In genomic region chr10:62339211-62340094, GRCm38 (mm10) we compare ENCODE assay signal across 7 mouse cellular contexts. TPM values are rescaled to one million over a fixed set of nuclear protein-coding genes. Genes with fewer than 3 reads are reported as not detected.
DNase-seq lines count a peak whose midpoint lies in the region; ATAC-seq and TF ChIP-seq lines count a peak whose summit lies in the region.

No protein-coding gene starts in this region.

- peaks cover 14 to 29% of the 10 kb centered on the region in 2 experiments for H3K4me1 ChIP-seq in ES-E14 (ENCODE audit: control insufficient read depth in 2 of 2, insufficient read depth in 2 of 2, low read length in 2 of 2, poor library complexity in 1 of 2)
- peaks cover 39% of the 10 kb centered on the region for H3K4me1 ChIP-seq in bone marrow macrophage, adult 2 months (ENCODE audit: control insufficient read depth, insufficient read depth, low read length)
- H3K4me1 ChIP-seq in forebrain, embryonic 13.5 days, result peaks cover 42% of the 10 kb centered on the region

- H3K9ac ChIP-seq in ES-E14 (ENCODE audit: insufficient read depth, low read depth, low read length, poor library complexity, severe bottlenecking), result peak overlapping the region; percentile 60
- peak overlapping the region; percentile 80 for H3K9ac ChIP-seq in forebrain, embryonic 13.5 days

- peak; percentile 53 for ATAC-seq in forebrain, embryonic 13.5 days

- no peaks in the 10 kb centered on the region for H3K36me3 ChIP-seq in ES-E14 (ENCODE audit: control insufficient read depth, insufficient read depth, low read length, poor library complexity, severe bottlenecking)
- no peaks in the 10 kb centered on the region for H3K36me3 ChIP-seq in forebrain, embryonic 13.5 days (ENCODE audit: poor library complexity, severe bottlenecking)

- in situ Hi-C loops in ES-E14 (cut with MboI; ENCODE audit: low sequenced_read_pairs in 2 of 2, unreplicated experiment in 2 of 2), result no loop called here

- TF ChIP-seq CTCF in bone marrow macrophage, adult 2 months (IDR thresholded peaks at IDR 0.05; ENCODE audit: low read depth, low read length), result no peak

- no peaks in the 10 kb centered on the region for H3K27me3 ChIP-seq in forebrain, embryonic 13.5 days

- H3K27ac ChIP-seq in ES-E14 (ENCODE audit: insufficient read depth, low read depth, low read length, poor library complexity, severe bottlenecking), result no peak overlapping the region
- 0 out of 2 replicates have a peak overlapping the region, but pooled peaks have one; percentile 4 for H3K27ac ChIP-seq in bone marrow macrophage, adult 2 months (ENCODE audit: insufficient read depth, low read depth, low read length)
- H3K27ac ChIP-seq in forebrain, embryonic 13.5 days, result peak overlapping the region; percentile 86

- peak overlapping the region; percentile 91 for H3K4me2 ChIP-seq in forebrain, embryonic 13.5 days

- WGBS in forebrain, embryonic 13.5 days, result 4% methylated on average over 45 of the region's 45 CpGs

- no peak for TF ChIP-seq POLR2A in bone marrow macrophage, adult 2 months (IDR thresholded peaks at IDR 0.05; ENCODE audit: borderline replicate concordance, low read depth, low read length)

- DNase-seq in ES-E14 (ENCODE audit: low read depth, low spot score), result no peak
- DNase-seq in heart, postnatal 25 days (ENCODE audit: low spot score), result peak; percentile 40
- peak; percentile 52 to 63 for DNase-seq in kidney, postnatal 4 days
- DNase-seq in lung, postnatal 14 days, result peak; percentile 36
- peak; percentile 50 for DNase-seq in right cerebral cortex, postnatal 4 days

- H3K9me3 ChIP-seq in ES-E14 (ENCODE audit: control insufficient read depth, insufficient read depth, low read depth, low read length), result no peaks in the 10 kb centered on the region
- H3K9me3 ChIP-seq in forebrain, embryonic 13.5 days (replicated peaks), result no peaks in the 10 kb centered on the region

- intact Hi-C loops in heart, postnatal 25 days (cut with DNase I), result loop anchor here (5.0 kb wide), 2 partner anchors 37 to 62 kb away; no protein-coding TSS in a partner anchor

- H3K4me3 ChIP-seq in ES-E14 (ENCODE audit: insufficient read depth in 1 of 2, low read depth in 1 of 2, low read length in 2 of 2, poor library complexity in 1 of 2, severe bottlenecking in 1 of 2), result peak overlapping the region; percentile 80 to 98
- peak overlapping the region; percentile 88 for H3K4me3 ChIP-seq in bone marrow macrophage, adult 2 months (ENCODE audit: insufficient read depth, low read length)
- peak overlapping the region; percentile 75 for H3K4me3 ChIP-seq in forebrain, embryonic 13.5 days

TF ChIP-seq in ES-E14, 5 proteins besides CTCF, POLR2A, EP300 and RAD21:
- no peak for TF ChIP-seq ZC3H11A (IDR thresholded peaks at IDR 0.05; ENCODE audit: borderline replicate concordance, low read depth, low read length)
- TF ChIP-seq ZNF384 (IDR thresholded peaks at IDR 0.05; ENCODE audit: low read depth, low read length), result no peak
- no peak for TF ChIP-seq HCFC1 (IDR thresholded peaks at IDR 0.05; ENCODE audit: borderline replicate concordance, insufficient read depth, low read length)
- TF ChIP-seq CHD2 (IDR thresholded peaks at IDR 0.05; ENCODE audit: low read depth, low read length), result no peak
- TF ChIP-seq MAFK (IDR thresholded peaks at IDR 0.05; ENCODE audit: insufficient read depth, low read depth, low read length), result no peak

RNA-seq across cellular contexts. Expression of gene Hk1, which starts 40.3 kb away (rescaled TPM):
- 18.8 and 22.6 TPM in 2 replicates for total RNA-seq in ES-E14 (2012; rRNA removed)
- polyA plus RNA-seq in bone marrow macrophage, adult 2 months (2012; ENCODE audit: insufficient read depth, insufficient read length, missing spikeins), result 37.9 and 45.1 TPM in 2 replicates
- polyA plus RNA-seq in forebrain, embryonic 13.5 days (2015; fragmentation: Nextera tagmentation; extraction: Ambion mirVana), result 39.5 and 46.8 TPM in 2 replicates
- total RNA-seq in heart, postnatal 25 days (2021), result 100 to 1,000 TPM; 123 to 142 TPM
